Mouse (Mus musculus): ENCODE measurements at regions not wholly inside any gene's neighbourhood (a gene's known extent, or its start where the extent isn't known, plus 50 kb on each side); places are given as distances from the start of the nearest gene placed in this dataset.

- TF ChIP-seq CTCF (IDR thresholded peaks at IDR 0.05; ENCODE audit: insufficient read depth, low read depth, low read length), result no peak
- TF ChIP-seq POLR2A (IDR thresholded peaks at IDR 0.05; ENCODE audit: insufficient read depth, low read depth, low read length), result no peak
These were observed 233.3 kb downstream of the Gadd45g start for GRCm38 (mm10) chr13:52079678-52080246.

Data from olfactory bulb, adult 2 months (tissue).